Mouse (Mus musculus) limb, embryonic 11.5 days (tissue): Measurements from ENCODE around the gene Ak5. TPM values are rescaled to one million over a fixed set of nuclear protein-coding genes. Genes with fewer than 3 reads are reported as not detected.
A peak's percentile ranks its signal among the peaks of the same experiment; 100 is the strongest.
"Not testable (repeated sequence)": the region's sequence is repeated elsewhere in the genome, so short reads cannot be mapped to it uniquely, and the experiment has no call there.

Experiments used
- ATAC-seq: fragments of 200-750 bp; cut with Nextera tagmentation; 2 replicates; pipeline ENCODE4 v1.8.0; 2017; ENCODE audit warnings: low read depth; ENCODE audit not compliant: insufficient number of reproducible peaks, low FRiP score, low TSS enrichment
- DNase-seq: peaks from one replicate; pipeline ENCODE4 v3.0.0-alpha.2; 2015; ENCODE audit warnings: low spot score
- H3K27ac ChIP-seq: fragments of 300-500 bp; sonication (generic); replicated peaks from 2 replicates; pipeline ENCODE4 v1.5.1; 2014; ENCODE audit warnings: low read depth, mild to moderate bottlenecking, low read length
- H3K27me3 ChIP-seq: fragments of 300-500 bp; sonication (generic); 2 replicates; pipeline ENCODE4 v1.6.1; 2014; ENCODE audit warnings: mild to moderate bottlenecking, low read length, mixed read lengths; ENCODE audit not compliant: control insufficient read depth, insufficient read depth
- H3K36me3 ChIP-seq: fragments of 300-500 bp; sonication (generic); 2 replicates; pipeline ENCODE4 v1.6.1; 2014; ENCODE audit warnings: mild to moderate bottlenecking, low read length, moderate library complexity, mixed read lengths; ENCODE audit not compliant: control insufficient read depth, insufficient read depth
- H3K4me1 ChIP-seq: fragments of 300-500 bp; sonication (generic); 2 replicates; pipeline ENCODE4 v1.6.1; 2014; ENCODE audit warnings: low read length, mixed read lengths; ENCODE audit not compliant: control insufficient read depth, insufficient read depth
- H3K4me2 ChIP-seq: fragments of 300-500 bp; sonication (generic); 2 replicates; pipeline ENCODE4 v1.6.1; 2014; ENCODE audit warnings: low read depth, mild to moderate bottlenecking, moderate library complexity; ENCODE audit not compliant: severe bottlenecking
- H3K4me3 ChIP-seq: fragments of 300-500 bp; sonication (generic); 2 replicates; pipeline ENCODE4 v1.5.1; 2014; ENCODE audit warnings: low read depth, low read length
- H3K9ac ChIP-seq: fragments of 300-500 bp; sonication (generic); 2 replicates; pipeline ENCODE4 v1.6.1; 2014; ENCODE audit warnings: mild to moderate bottlenecking, low read length
- H3K9me3 ChIP-seq: fragments of 300-500 bp; sonication (generic); 2 replicates; pipeline ENCODE4 v1.6.1; 2016; ENCODE audit warnings: low read length; ENCODE audit not compliant: control insufficient read depth
- WGBS: fragments of 180-500 bp; shearing (Covaris S2); extraction: QIAGEN DNeasy Blood & Tissue Kit; methylation state at CpG from one replicate; pipeline ENCODE4 v1.1.7; 2014; 5-methylcytosine and 5-hydroxymethylcytosine counted together
- polyA plus RNA-seq: library from polyadenylated mRNA; unstranded; fragments of >200 nt; fragmentation: Nextera tagmentation; extraction: Ambion mirVana; gene quantifications from 2 replicates; pipeline ENCODE4 v1.2.1, GENCODE M21; 2014

Gene Ak5
- polyA plus RNA-seq, 1 experiment from 2014 or later: 2.4 TPM

DNA sequence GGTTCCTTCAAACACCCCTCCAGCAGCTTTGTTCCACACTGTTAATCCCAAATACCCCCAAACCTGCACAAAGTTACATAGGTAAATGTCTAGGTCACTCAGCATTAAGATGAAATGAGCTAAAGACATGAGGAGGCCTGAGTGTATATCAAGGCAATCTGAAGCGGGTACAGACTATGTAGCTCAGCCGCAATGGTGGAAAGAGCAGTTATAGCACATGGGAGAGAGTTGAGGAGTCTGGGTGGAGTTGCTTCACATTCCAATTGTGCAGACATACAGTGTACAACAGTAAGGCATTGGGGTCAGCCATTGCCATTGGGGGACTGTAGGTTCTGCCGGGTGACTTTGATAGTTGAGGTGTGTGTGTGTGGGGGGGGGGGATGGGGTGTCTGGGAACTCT is 203.7 kb downstream of the Ak5 start:
- 0 out of 2 replicates have a peak, but pooled peaks cover 2% of the 10 kb centered on the region for H3K36me3 ChIP-seq
- no peaks in the 10 kb centered on the region for H3K27me3 ChIP-seq
- no peak overlapping the region for H3K4me3 ChIP-seq
- H3K4me1 ChIP-seq: peaks cover 13% of the 10 kb centered on the region
- ATAC-seq (no peak), DNase-seq (no peak)
- no peak overlapping the region for H3K27ac ChIP-seq
- WGBS: over 99% methylated on average over 3 of the region's 3 CpGs
- no peak overlapping the region for H3K4me2 ChIP-seq
- H3K9me3 ChIP-seq: no peaks in the 10 kb centered on the region
- no peak overlapping the region for H3K9ac ChIP-seq

DNA sequence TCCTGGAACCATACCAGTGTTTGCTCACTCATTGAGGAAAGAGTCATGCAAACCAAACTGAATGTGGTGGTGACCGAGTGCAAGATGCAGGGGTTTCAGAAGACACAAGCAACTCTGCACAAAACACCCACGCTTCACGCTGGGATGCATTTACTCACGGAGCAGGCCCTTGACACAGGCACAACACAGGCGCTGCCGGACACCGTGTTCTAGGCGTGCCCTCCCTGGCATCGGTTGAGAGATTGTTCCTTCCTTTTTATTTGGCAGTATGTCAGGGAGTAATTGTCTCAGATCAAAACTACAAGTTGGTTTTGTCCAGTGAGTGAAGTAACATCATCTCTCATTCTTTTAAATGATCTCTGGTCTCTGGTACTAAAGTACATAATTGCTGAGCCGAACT is 205.3 kb downstream of the Ak5 start:
- Histone ChIP-seq H3K4me2 (no peak overlapping the region), H3K27ac (no peak overlapping the region), H3K9ac (no peak overlapping the region), H3K36me3 (peaks cover 2% of the 10 kb centered on the region; the same call in 1 of the 2 replicates), H3K9me3 (no peaks in the 10 kb centered on the region), H3K27me3 (no peaks in the 10 kb centered on the region), H3K4me1 (peaks cover 13% of the 10 kb centered on the region), H3K4me3 (no peak overlapping the region)
- 97% methylated on average over 10 of the region's 10 CpGs for WGBS
- DNase-seq: no peak
- ATAC-seq: no peak

GRCm38 (mm10) chr3:152462038-152462547 is 206.1 kb downstream of the Ak5 start:
- H3K36me3 ChIP-seq: peaks cover 5% of the 10 kb centered on the region
- no peak for ATAC-seq
- no peaks in the 10 kb centered on the region for H3K27me3 ChIP-seq
- no peak overlapping the region for H3K4me3 ChIP-seq
- H3K4me2 ChIP-seq: no peak overlapping the region
- H3K4me1 ChIP-seq: peaks cover 13% of the 10 kb centered on the region
- no peak overlapping the region for H3K27ac ChIP-seq
- no peaks in the 10 kb centered on the region for H3K9me3 ChIP-seq
- no peak overlapping the region for H3K9ac ChIP-seq
- 93% methylated on average over 10 of the region's 10 CpGs for WGBS
- no peak for DNase-seq

- peaks cover 13% of the 10 kb centered on the region for H3K4me1 ChIP-seq
- H3K36me3 ChIP-seq: peaks cover 10% of the 10 kb centered on the region
- H3K9me3 ChIP-seq: no peaks in the 10 kb centered on the region
- no peak overlapping the region for H3K4me2 ChIP-seq
- DNase-seq: peak; percentile 56
- 25% methylated on average over 4 of the region's 4 CpGs for WGBS
- no peak overlapping the region for H3K4me3 ChIP-seq
- H3K27ac ChIP-seq: no peak overlapping the region
- no peaks in the 10 kb centered on the region for H3K27me3 ChIP-seq
- no peak overlapping the region for H3K9ac ChIP-seq
- 0 out of 2 replicates have a peak, but pooled peaks have one; percentile 73 for ATAC-seq
Measured at GRCm38 (mm10) chr3:152460802-152461201, 207.4 kb downstream of the Ak5 start.

GRCm38 (mm10) chr3:152458875-152459274 is 209.3 kb downstream of the Ak5 start:
- WGBS: 90% methylated on average over 4 of the region's 4 CpGs

DNA sequence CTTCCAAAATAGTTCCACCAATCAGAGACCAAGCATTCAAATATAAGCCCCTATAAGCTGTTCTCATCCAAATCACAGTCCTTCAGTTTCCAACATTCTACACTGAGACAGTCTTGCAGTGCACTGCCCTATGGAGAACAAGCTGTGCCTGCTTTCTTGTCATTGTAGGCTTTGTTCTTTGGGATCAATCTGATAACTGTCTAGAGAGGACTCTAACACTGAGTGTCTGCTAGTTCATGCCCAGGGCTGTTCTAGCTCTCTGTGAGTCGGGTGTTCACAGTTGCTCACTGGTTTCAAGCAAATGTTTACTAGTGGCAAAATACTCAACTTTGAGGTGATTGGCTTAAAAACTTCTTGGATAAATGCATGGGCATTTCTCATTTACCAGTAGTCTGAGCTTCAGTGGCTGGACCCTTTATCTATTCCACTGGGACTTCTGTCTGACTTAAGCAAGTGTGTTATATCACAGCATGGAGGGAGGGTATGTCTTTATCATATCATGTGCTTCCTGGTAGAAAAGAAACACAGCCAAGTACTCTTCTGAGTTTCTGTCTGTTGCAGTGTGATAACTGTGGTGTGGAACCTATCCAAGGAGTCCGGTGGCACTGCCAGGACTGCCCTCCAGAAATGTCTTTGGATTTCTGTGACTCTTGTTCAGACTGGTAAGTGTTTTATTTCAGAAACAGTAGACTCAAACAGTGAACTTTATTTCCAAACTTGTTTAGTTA is 210.7 kb downstream of the Ak5 start:
- Histone ChIP-seq H3K36me3 (peaks cover 14% of the 10 kb centered on the region), H3K9me3 (no peaks in the 10 kb centered on the region), H3K4me3 (no peak overlapping the region), H3K27ac (no peak overlapping the region), H3K4me2 (no peak overlapping the region), H3K27me3 (no peaks in the 10 kb centered on the region), H3K4me1 (peaks cover 13% of the 10 kb centered on the region), H3K9ac (no peak overlapping the region)
- 93% methylated on average over 2 of the region's 2 CpGs for WGBS
- ATAC-seq (no peak), DNase-seq (no peak)

More at GRCm38 (mm10) chr3:152458875-152459274, 209.3 kb downstream of the Ak5 start:
- not testable (repeated sequence) for H3K27me3 ChIP-seq, H3K9me3 ChIP-seq, ATAC-seq, H3K4me2 ChIP-seq, H3K9ac ChIP-seq, DNase-seq, H3K27ac ChIP-seq, H3K4me3 ChIP-seq
- Histone ChIP-seq H3K36me3 (peaks cover 14% of the 10 kb centered on the region), H3K4me1 (peaks cover 13% of the 10 kb centered on the region)

DNA sequence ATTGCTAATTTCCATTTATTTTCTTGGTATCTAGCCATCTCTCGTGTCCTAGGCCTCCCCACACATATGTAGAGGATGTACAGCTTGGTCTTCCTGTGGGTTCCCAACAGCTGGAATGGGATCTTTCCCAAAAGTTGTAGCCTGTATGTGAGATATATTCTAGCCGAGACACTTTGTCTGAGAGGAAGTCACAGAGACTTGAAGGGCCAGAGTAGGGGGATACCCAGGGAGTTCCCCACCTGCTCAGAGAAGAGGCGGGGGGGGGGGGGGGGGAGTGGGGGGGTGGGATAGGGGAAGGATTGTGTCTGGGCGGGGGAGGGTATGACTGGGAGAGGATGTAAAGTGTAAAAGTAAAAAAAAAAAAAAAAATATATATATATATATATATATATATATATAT is 215.0 kb downstream of the Ak5 start:
- no peak overlapping the region for H3K9ac ChIP-seq
- H3K9me3 ChIP-seq: no peaks in the 10 kb centered on the region
- no peaks in the 10 kb centered on the region for H3K27me3 ChIP-seq
- H3K4me1 ChIP-seq: no peaks in the 10 kb centered on the region
- ATAC-seq: no peak
- 90% methylated on average over 3 of the region's 4 CpGs for WGBS
- DNase-seq: no peak
- H3K4me3 ChIP-seq: no peak overlapping the region
- no peak overlapping the region for H3K4me2 ChIP-seq
- no peak overlapping the region for H3K27ac ChIP-seq
- peaks cover 15% of the 10 kb centered on the region for H3K36me3 ChIP-seq

DNA sequence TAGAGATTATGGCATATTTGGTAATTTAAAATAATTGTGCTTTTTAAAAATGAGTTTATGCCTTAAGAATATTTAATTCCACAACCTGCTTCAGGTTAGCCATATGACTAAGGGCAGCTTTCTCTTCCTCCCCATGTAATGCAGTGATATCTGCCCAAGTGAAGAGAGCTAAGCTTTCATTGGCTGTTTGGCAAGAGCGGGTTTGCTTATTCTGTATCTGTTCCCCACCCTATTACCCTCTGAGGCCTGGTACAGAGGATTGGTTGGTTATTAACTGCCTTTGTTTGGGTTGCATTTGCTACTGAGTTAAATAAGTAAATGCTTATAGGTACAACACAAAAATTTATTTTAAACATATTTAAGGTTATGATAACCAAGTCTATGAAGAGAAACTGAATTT is 221.2 kb downstream of the Ak5 start:
- ATAC-seq: no peak
- no peaks in the 10 kb centered on the region for H3K9me3 ChIP-seq
- no peak overlapping the region for H3K4me3 ChIP-seq
- no peaks in the 10 kb centered on the region for H3K4me1 ChIP-seq
- WGBS: 91% methylated on average over 1 of the region's 1 CpGs
- no peak overlapping the region for H3K27ac ChIP-seq
- H3K9ac ChIP-seq: no peak overlapping the region
- H3K27me3 ChIP-seq: no peaks in the 10 kb centered on the region
- DNase-seq: no peak
- 0 out of 2 replicates have a peak, but pooled peaks cover 3% of the 10 kb centered on the region for H3K36me3 ChIP-seq
- no peak overlapping the region for H3K4me2 ChIP-seq
